Mouse (Mus musculus) retina, postnatal 1 day (tissue): ENCODE measurements at regions not wholly inside any gene's neighbourhood (a gene's known extent, or its start where the extent isn't known, plus 50 kb on each side); places are given as distances from the start of the nearest gene placed in this dataset.

ENCODE experiments used
- DNase-seq: peaks from one replicate; pipeline ENCODE4 v3.0.0-alpha.2; 2012

DNA sequence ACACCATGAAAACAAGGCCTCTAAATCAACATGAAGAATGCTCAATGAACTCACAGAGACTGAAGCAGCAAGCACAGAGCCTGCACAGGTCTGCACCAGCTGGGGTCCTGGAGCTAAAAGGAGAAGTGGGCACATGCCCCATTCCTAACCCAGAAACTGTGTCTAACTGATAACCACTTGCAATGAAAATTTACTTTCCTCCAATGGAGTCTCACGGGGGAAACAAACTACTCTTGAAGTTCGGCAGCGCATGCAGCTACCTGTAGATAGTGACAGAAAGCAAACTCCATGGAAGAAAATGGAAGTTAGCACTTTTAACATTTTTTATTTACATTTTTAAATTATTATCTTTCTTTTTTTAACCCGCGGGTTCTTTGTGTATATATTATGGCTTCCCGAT, 76.8 kb upstream of the Akap6 start:
- no peak for DNase-seq

DNA sequence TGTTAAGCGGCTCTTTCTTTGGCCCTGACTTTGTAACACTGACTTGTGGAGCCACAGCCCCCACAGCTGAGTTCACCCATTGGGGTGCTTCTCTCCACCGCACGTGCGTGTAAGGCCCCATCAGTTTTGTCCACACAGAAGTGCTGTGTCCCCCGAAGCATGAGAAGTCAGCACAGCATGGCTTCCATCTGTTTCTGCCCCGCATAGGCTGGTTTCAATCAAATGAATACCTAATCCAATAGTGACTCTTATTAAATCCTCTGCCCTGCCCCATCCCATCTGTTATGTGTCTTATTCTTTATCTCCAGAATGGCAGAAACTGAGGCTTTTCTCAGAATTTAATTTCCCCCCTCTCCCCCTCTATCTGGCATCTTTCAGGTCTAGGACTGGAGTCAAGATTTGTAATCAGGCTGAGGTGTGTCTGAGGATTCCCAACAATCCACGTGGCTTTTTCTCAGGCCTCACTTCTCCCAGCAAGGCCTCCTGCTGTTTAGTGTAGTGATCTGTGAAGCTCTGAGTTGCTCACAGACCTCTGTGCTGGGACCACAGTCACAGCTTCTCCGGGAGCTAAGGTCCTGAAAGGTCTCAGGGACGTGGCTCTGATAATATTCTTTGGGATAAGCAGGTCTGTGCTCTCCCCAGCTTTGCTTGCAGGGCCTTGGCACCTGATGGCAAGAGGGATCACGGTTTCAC, 75.6 kb upstream of the Akap6 start:
- DNase-seq = peak; percentile 72

DNA sequence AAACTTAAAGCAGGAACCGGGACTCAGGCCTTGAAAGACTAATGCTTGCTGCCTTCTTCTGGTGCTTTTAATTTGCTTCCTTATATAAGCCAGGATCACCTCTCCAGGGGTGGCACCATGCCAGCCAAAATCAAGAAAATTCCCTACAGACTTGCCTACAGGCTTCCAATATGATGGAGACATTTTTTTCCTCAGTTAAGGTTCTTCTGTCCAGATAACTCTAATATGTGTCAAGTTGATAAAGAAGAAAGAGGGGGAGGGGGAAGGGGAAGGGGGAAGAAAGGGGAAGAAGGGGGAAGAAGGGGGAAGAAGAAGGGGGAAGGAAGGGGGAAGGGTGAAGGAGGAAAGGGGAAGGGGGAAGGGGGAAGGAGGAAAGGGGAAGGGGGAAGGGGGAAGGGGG, 74.3 kb upstream of the Akap6 start:
- no peak for DNase-seq

DNA sequence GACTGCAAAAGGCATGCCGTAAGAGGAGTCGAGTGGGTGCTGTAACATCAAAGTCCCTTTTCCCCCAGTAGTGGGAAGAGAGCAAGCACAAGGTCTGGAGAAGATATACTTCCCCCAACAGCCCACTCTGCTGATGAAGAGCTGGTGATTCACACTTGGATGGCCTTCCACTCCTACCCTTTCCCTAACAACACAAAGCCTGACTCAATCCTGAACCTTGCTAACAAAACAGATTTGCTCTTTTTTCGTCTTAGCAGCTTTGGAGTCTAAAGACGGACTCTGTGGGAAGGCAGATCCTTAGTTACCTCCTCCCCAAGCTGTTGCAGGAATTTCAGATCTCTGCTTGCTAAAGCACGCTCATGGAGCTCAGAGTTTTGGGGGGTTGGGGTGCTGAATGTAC, 70.4 kb upstream of the Akap6 start:
- DNase-seq = no peak

DNA sequence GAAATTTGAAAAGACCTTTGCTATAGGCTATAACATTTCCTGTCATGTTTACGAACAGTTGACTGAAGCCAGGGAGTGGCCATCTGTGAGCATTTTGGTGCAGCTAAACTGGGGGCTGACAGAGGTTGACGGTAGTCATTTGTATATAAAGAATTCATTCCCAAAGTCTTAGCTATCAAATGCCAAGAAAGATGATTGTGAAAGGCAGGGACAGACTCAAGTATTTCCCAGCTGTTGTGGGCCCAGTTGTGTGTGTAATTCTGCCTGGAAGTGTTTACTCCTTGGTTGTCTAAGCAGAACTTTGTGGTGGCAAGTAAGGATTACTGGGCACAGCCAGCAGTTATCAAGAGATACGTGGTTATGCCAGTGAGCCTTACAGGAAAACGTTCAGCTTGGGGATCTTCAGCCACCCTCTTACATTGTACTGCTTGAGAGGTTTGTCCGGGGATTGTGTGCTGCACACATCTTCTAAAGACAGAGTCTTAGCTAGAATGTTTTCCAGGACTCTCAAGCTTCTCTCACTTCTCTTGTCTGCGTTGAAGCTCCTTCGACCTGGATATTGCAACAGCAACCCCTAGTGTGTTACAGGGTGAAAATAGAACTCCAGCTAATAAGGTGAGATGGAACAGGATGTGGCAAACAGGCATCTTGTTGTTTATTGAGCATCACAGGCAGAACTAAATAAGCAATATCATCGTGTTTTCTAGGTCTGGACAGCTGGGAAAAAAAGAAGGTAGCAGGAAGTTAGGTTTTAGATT, 63.9 kb upstream of the Akap6 start:
- DNase-seq = no peak

DNA sequence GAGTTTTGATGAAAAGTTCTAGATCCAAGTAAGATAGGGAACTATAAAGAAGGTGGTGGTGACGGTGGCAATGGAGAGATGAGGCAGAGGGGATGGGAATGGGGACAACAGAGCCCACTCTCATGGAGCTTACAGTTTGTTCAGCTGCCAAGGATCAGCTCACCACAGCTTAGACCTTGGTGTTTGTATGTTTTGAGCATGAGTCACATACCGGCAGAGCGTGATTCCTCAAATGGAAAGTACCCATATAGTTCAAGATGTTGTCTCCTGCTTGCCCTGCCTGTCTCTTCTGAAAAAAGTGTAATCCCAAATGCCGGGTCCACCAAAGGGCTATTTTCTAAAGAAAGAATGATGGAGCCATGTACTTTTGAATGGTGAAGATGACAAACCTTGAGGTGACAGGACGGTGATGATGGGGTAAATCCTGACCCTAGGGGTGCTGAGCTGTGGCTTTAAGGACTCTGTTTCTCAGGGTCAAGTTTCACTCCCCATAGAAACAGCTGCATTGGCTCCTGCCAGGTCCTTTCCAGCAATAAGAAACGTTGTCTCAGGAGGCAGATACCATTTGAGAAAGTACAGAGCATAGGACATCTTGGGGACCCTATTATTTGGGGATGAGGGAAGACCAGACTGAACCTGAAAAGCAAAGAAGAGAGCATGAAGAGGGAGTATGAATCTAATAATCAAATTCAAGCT, 62.8 kb upstream of the Akap6 start:
- no peak for DNase-seq

DNA sequence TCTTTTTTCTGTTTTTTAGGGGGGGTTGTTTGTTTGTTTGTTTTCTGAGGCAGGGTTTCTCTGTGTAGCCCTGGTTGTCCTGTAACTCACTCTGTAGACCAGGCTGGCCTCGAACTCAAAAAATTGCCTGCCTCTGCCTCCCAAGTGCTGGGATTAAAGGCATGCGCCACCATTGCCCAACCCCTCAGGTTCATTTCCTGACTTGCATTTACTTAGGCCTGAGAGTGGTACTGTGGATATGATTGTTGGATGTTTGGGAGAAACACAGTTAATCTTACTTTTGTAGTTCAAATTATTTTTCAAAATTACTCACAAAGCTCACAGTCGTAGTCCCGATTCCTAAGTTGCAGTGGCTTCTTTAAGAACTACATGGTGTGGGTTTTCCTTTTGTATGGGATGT, 62.3 kb upstream of the Akap6 start:
- no peak for DNase-seq

DNA sequence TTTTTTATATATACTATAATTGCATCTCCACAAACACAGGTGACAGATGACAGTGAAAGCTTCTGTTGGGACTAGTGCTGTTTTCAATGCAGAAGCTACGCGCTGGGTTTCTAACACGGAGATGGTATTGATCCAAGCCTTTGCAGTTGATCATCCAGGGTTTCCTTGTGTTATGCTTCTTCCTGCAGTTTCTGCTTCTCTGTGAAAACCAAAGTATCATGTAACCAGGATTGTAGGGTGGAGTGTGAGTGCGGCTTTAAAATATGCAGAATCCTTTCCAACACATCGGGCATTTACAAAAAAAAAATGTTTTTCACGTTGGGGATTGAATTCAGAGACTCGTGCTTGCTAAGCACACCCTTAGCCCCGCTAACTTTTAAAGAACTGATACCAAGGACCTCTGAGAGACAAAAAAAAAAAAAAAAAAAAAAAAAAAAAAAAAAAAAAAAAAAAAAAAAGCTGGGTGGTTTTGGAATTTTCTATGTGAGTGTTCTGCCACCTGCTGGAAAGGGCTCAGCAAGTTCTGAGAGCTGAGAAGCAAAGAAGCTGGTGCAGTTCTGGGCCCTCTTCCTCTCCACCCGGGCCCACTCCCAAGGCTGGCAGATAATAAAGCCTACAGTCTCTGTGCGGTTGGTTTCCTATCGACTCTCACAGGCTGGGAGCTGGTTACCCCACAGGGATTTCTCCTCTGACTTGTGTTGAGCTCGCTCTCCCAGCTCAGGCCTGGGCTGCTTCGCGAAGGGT, 61.5 kb upstream of the Akap6 start:
- DNase-seq = peak; percentile 68

DNA sequence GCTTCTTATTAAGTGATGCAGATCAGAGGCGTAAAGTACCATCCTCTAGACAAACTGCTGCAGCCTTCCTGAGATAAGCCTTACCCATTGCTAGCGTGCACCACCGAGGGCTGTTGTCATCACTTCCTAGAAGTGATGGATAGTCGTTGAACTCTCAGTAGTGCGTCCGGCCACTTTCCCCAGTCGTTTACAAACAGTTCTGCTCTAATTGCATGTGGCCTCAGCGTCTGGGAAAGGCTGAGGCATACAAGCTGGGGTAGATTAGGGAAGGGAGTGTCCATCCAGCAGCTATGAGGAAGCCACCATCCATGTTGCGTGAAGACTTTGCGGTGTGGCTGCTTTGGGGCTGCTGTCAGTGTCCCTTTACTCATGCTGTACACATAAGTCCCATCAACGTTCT, 60.7 kb upstream of the Akap6 start:
- peak; percentile 19 for DNase-seq

DNA sequence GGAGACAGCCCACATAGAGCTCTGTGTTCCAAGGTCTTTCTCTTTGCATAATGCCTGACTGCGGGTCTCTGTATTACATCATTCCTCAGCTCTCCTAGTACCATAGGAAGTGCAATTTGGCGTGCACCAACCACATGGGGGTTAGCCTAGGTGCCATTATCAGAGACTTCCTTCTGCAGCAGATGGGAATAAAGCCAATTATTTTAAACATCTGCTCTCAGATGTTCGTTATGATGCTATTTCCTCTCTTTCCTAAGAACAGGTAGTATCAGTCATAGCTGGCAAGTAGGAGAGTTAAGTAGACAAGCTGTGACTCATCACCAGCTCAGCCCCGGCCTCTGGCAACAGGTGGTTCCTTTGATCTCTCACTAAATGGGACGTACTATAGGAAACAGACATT, 55.1 kb upstream of the Akap6 start:
- DNase-seq = no peak
